Mouse (Mus musculus) splenic B cell, adult 2 months (primary cell): ENCODE measurements at regions not wholly inside any gene's neighbourhood (a gene's known extent, or its start where the extent isn't known, plus 50 kb on each side); places are given as distances from the start of the nearest gene placed in this dataset.

Experiments used
- DNase-seq: peaks from one replicate; pipeline ENCODE4 v3.0.0-alpha.2; 2011; ENCODE audit warnings: low read depth, low spot score
- H3K27me3 ChIP-seq: 2 replicates; pipeline ENCODE4 v1.6.1; 2012; ENCODE audit warnings: mild to moderate bottlenecking, low read length, moderate library complexity, mixed read lengths; ENCODE audit not compliant: control insufficient read depth, poor library complexity, insufficient read depth, severe bottlenecking
- H3K36me3 ChIP-seq: 2 replicates; pipeline ENCODE4 v1.6.1; 2012; ENCODE audit warnings: mild to moderate bottlenecking, low read length, moderate library complexity, mixed read lengths; ENCODE audit not compliant: control insufficient read depth, poor library complexity, insufficient read depth, severe bottlenecking

DNA sequence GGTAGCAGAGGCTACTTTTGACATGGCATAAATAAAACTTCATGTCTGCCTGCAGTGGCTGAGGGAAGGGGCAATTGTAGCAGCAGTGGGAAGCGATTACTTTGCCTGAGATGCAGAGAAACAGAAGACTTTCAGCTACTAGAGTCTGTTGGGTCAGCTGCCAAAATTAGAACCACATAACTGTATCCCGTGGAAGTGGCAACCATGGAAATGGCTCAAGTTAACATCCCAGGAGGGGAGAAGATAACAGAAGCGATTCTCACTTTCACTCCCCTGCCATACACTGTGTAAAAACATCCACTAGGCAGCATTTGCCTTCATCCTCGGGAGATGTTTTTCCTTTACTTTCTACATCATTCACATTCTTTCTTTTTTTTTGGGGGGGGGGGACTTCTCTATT is 155.1 kb upstream of the Vegfc start:
- no peaks in the 10 kb centered on the region for H3K36me3 ChIP-seq
- no peaks in the 10 kb centered on the region for H3K27me3 ChIP-seq
- no peak for DNase-seq

DNA sequence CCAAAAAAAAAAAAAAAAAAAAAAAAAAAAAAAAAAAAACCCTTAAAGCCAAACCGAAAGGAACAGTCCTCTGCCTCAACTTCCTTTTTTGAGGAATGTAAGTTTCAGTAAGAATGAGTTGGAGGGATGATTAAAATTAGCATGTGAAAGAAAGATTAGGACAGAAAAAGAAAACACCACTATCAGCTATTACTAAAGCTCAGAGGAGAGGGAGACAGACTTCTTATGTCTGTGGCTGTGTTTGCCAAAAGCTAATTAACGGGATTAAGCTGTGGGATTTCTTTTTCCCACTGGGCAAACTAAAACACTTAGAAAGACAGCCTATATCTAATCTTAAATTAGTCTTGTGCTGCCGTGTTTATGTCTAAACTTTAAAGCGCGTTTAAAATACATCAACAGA is 146.7 kb upstream of the Vegfc start:
- no peaks in the 10 kb centered on the region for H3K27me3 ChIP-seq
- no peak for DNase-seq
- no peaks in the 10 kb centered on the region for H3K36me3 ChIP-seq

DNA sequence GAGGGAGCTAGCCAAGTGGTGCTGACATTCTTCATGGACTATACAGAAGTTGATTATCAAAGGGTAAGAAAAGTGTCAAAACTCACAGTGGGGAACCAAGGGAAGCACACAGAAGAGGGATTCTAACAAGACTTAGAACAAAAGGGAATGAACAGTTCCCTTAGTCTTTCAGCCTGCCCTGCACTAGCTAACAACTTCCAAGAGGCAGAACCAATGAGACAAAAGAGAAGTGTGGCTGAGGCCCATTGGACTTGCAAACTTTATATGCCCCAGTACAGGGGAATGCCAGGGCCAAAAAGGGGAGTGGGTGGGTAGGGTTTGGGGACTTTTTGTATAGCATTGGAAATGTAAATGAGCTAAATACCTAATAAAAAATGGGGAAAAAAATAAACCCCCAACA is 139.0 kb upstream of the Vegfc start:
- DNase-seq: no peak
- Histone ChIP-seq H3K36me3 (no peaks in the 10 kb centered on the region), H3K27me3 (no peaks in the 10 kb centered on the region)

DNA sequence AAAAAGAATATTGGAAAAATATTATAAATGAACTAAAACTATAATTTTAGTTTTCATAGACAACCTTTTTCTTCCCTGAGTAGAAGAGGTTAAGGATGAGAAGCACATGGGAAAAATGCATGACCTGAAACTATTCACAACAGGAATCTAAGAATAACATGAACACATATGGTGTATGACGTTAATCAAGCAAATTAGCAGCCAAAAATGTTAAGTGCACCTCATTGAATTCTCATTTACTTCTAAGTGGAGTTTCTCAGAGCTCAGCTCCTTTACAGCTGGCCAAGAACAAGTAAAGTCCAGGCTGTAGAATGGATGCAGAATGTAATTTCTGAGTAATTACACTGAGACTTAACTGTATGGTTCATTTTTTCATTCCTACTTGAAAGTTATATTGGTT is 137.9 kb upstream of the Vegfc start:
- DNase-seq: no peak
- no peaks in the 10 kb centered on the region for H3K27me3 ChIP-seq
- H3K36me3 ChIP-seq: no peaks in the 10 kb centered on the region

DNA sequence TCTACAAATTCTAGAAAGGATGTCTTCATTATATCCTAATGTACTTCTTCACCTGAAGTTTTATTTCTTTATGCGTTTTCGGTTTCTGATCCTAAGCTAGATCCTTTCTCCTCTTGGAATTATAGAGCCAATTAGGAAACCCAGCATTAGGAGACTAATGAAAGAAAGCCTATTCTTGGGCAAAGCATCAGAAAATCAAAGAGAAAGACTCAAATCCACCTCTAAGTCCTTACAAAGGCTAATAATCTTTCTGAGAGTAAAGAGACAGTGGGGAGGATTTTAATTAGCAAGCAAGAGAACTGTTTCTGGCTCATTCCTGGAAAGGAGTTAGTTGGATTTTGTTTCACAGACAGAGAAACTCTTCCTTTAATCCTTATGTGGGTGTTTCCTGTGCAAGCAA is 136.3 kb upstream of the Vegfc start:
- no peak for DNase-seq
- no peaks in the 10 kb centered on the region for H3K36me3 ChIP-seq
- no peaks in the 10 kb centered on the region for H3K27me3 ChIP-seq

DNA sequence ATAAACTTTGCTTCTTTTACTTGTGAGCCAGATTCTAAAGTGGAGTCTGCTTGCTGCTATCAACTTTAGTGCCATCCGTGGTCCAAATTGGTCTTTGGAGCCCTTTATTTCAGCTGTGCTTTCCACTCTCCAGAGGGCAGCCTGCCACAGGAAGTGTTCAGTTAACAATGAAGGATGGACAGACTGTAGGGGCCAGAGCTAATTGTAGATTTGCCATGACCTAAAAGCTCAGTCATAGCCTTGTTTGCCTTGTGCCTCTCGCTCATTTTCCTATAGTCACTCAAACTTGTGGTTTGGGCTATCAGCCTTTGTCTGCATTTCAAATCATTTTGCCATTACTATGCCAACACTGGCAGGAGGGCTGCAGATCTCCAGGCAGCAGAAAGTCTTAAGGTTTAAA is 131.8 kb upstream of the Vegfc start:
- H3K36me3 ChIP-seq: no peaks in the 10 kb centered on the region
- DNase-seq: no peak
- H3K27me3 ChIP-seq: no peaks in the 10 kb centered on the region

DNA sequence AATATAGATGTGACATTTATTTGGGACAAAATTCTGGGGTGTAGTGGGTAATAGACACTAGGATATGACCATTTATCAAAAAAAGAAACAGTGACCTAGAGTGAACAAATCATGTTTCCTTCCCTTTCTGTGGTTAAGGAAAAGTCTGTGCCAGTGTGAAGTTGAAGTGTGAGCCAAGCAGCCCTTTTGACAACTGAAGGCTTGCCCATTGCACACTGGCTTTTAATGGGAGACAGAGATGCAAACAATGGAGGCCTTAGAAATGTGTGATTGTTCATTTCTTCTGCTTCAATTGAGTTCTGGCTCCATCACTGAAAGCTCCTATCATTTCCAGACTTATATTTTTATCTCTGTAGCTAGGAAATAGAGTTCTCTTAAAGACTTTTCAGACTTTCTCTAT is 130.0 kb upstream of the Vegfc start:
- no peak for DNase-seq
- Histone ChIP-seq H3K27me3 (no peaks in the 10 kb centered on the region), H3K36me3 (no peaks in the 10 kb centered on the region)

DNA sequence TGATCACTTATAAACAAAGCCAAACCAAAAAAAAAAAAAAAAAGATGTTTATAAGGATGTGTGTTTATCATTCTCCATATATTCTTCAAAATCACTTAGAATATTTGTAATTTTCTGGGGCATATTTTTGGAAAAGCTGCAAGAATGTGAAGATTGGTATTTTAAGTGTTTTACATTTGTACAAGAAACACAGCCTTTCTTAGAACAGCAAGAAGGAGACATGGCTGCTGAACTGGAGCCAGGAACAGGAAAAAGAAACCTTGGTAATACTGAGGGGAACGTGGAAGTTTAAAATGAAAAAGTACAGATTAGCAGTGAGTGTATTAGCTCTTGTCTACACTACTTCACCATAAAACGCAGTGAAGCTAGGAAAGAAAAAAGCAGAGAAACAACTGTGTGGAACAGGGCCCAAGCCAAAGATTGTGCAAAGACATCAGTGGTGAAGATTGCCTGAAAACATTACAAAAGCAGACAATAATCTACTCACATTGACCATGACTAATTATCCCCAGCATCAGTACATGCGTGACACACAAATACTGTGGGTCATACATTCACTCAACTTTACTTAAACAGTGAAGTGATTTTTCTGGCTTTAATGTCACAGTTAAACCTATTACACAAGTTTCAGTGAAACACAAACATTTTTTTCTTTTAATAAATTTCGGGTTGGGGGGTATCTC is 122.8 kb upstream of the Vegfc start:
- DNase-seq: no peak
- Histone ChIP-seq H3K27me3 (no peaks in the 10 kb centered on the region), H3K36me3 (no peaks in the 10 kb centered on the region)

DNA sequence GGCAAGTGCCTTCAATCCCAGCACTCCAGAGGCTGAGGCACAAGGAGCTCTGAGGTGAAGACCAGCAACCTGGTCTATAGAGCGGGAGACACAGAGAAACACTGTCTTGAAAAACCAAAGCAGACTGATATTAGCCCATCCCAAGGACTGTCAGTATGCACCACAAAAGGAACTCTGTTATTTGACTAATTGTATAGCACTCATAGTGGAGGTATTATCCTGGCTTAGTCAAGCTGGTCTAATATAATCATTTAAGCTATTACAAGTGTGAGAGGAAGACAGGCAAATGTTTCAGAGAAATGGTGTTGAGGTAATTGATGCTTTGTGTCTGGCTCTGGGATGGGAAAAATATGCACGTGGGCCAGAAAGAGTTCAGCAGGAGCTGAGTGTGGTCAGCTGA is 121.3 kb upstream of the Vegfc start:
- Histone ChIP-seq H3K36me3 (no peaks in the 10 kb centered on the region), H3K27me3 (no peaks in the 10 kb centered on the region)
- no peak for DNase-seq

DNA sequence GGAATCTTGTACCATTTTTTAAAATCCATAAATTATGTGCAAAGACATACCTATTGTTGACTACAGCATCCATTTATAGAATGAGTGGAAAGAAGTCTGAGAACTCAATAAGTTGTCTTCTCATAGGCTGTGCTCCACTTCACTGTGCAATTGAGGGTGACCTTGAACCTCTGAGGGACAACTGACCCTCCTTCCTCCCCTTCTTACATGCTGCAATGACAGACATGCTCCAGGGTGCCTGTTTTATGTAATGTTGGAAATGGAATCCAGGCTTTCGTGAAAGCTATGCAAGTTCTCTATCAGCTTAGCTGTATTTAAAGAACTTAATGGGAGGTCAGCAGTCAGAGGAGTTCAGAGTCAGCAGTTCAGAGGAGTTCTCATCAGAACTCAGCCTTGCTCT is 118.9 kb upstream of the Vegfc start:
- H3K36me3 ChIP-seq: no peaks in the 10 kb centered on the region
- no peaks in the 10 kb centered on the region for H3K27me3 ChIP-seq
- no peak for DNase-seq

DNA sequence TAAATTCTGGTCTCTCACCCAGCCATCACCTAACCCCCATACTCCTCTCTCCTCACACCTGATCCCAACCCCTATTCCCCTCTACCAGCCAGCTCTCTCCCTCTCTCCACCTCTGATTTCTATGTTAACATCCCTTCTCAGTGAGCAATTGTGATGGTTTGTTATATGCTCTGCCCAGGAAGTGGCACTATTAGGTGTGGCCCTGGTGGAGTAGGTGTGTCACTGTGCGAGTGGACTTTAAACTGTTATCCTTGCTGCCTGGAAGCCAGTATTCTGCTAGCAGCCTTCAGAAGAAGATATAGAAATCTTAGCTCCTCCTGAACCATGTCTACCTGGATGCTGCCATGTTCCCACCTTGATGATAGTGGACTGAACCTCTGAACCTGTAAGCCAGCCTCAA is 114.4 kb upstream of the Vegfc start:
- no peak for DNase-seq
- Histone ChIP-seq H3K27me3 (no peaks in the 10 kb centered on the region), H3K36me3 (no peaks in the 10 kb centered on the region)

DNA sequence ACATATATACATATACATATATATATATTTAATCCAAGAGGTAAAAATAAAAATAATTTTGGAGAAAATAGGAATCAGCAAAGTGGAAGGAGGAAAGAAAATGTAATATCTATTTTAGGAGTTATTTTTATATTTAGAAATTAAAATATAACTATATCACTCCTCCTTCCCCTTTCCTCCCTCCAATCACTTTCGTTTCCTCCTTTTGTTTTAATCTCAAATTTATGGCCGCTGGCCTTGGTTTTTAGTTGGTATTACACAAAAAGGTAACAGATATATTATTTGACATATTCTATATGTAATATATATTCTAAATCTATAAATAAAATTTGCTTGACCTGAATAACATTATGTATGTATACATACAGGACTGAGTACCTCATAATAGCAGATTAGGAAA is 93.1 kb upstream of the Vegfc start:
- Histone ChIP-seq H3K27me3 (no peaks in the 10 kb centered on the region), H3K36me3 (no peaks in the 10 kb centered on the region)
- DNase-seq: peak; percentile 26

DNA sequence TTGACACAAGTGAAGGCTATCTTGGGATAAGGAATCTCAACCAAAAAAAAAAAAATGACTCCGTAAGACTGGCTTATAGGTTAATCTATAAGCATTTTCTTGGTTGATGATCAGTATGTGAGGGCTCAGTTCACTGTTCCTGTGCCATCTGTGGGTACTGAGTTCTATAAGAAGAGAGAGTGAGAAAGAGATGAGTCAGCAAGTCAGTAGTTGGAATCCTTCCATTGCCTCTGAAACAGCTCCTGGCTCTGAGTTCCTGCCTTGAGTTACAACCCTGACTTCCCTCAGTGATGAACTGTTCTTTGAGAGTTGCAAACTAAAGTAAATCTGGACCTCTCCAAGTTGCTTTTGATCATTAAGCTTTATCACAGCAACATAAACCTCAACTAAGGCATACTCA is 91.7 kb upstream of the Vegfc start:
- H3K36me3 ChIP-seq: no peaks in the 10 kb centered on the region
- no peak for DNase-seq
- H3K27me3 ChIP-seq: no peaks in the 10 kb centered on the region

DNA sequence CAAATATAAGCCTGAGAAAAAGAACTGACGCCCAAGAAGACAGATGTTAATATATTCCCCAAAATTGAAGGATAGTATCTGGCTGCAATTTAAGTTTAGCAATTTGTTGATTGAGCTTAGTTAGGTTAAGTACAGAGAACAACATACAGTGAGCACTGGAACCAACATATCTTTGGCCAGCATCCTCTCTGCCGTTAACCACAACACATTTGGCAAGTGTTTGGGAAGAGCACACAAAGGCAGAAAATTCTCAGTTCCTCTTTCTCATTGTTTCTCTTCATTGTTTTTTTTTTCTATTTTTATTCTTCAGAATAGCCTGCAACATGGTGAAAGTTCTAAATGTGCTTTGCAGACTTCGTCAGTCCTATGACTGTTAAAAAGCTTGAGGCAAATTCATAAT is 83.2 kb upstream of the Vegfc start:
- Histone ChIP-seq H3K27me3 (no peaks in the 10 kb centered on the region), H3K36me3 (no peaks in the 10 kb centered on the region)
- peak; percentile 41 for DNase-seq

DNA sequence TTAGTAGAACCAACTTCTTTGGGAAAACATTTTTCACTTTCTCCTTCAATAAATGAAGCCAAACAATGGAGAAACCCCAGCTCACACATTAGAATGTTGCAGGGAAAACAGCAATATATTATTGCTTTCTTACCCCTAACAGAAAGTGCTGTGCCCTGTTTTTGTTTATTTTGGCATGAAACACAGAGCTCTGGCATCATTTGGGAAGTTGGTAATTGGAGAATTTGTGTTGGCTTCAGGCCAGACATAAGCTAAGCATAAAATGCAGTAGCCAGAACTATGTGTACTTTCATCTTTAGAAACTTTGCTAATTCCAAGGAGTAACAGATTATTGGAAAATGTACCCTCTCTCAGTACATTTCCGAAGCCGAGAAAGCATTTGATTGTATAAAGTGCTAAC is 79.9 kb upstream of the Vegfc start:
- Histone ChIP-seq H3K36me3 (no peaks in the 10 kb centered on the region), H3K27me3 (no peaks in the 10 kb centered on the region)
- no peak for DNase-seq

DNA sequence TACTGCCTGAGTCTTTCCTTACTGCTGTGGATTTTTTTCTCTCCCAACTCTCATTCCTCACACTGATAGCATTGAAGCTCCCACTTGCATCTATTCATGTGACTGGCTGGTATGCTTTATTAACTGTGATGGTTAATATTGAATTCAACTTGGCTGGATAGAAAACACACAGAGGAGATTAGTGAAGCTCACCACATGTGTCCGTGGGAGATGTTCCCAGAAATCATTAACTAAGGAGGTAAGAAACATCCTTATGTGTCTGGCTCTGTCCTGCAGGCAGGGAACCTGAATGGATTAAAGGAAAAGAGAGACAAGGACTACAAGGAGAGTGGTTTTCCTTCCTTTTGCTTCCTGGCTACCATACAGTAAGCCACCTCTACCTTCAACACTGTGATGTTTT is 74.5 kb upstream of the Vegfc start:
- Histone ChIP-seq H3K27me3 (no peaks in the 10 kb centered on the region), H3K36me3 (no peaks in the 10 kb centered on the region)
- DNase-seq: no peak
